Mouse (Mus musculus) midbrain, embryonic 13.5 days (tissue): Measurements from ENCODE around the gene Fabp7. TPM values are rescaled to one million over a fixed set of nuclear protein-coding genes. Genes with fewer than 3 reads are reported as not detected.
A peak's percentile ranks its signal among the peaks of the same experiment; 100 is the strongest.

Source experiments
- ATAC-seq: fragments of 200-750 bp; cut with Nextera tagmentation; 2 replicates; pipeline ENCODE4 v1.8.0; 2017; ENCODE audit warnings: mild to moderate bottlenecking, moderate TSS enrichment, moderate library complexity
- H3K27ac ChIP-seq: fragments of 300-500 bp; sonication (generic); 2 replicates; pipeline ENCODE4 v1.5.1; 2015; ENCODE audit warnings: inconsistent platforms, mild to moderate bottlenecking, moderate library complexity
- H3K27me3 ChIP-seq: fragments of 300-500 bp; sonication (generic); 2 replicates; pipeline ENCODE4 v1.6.1; 2015; ENCODE audit warnings: mild to moderate bottlenecking, inconsistent platforms
- H3K36me3 ChIP-seq: fragments of 300-500 bp; sonication (generic); 2 replicates; pipeline ENCODE4 v1.6.1; 2015; ENCODE audit warnings: mild to moderate bottlenecking, inconsistent platforms
- H3K4me1 ChIP-seq: fragments of 300-500 bp; sonication (generic); replicated peaks from 2 replicates; pipeline ENCODE4 v1.6.1; 2015; ENCODE audit warnings: inconsistent platforms
- H3K4me2 ChIP-seq: fragments of 300-500 bp; sonication (generic); replicated peaks from 2 replicates; pipeline ENCODE4 v1.6.1; 2015; ENCODE audit warnings: moderate library complexity, mild to moderate bottlenecking, inconsistent platforms
- H3K4me3 ChIP-seq: fragments of 300-500 bp; sonication (generic); replicated peaks from 2 replicates; pipeline ENCODE4 v1.5.1; 2015; ENCODE audit warnings: mild to moderate bottlenecking, inconsistent platforms
- H3K9ac ChIP-seq: fragments of 300-500 bp; sonication (generic); replicated peaks from 2 replicates; pipeline ENCODE4 v1.6.1; 2015; ENCODE audit warnings: mild to moderate bottlenecking, inconsistent platforms
- H3K9me3 ChIP-seq: fragments of 300-500 bp; sonication (generic); 2 replicates; pipeline ENCODE4 v1.6.1; 2016; ENCODE audit warnings: mild to moderate bottlenecking, inconsistent platforms
- WGBS: fragments of 180-500 bp; shearing (Covaris S2); methylation state at CpG from one replicate; pipeline ENCODE4 v1.1.7; 2015; 5-methylcytosine and 5-hydroxymethylcytosine counted together
- polyA plus RNA-seq: library from polyadenylated mRNA; unstranded; fragments of >200 nt; fragmentation: Nextera tagmentation; extraction: Ambion mirVana; gene quantifications from 2 replicates; pipeline ENCODE4 v1.2.1, GENCODE M21; 2015

Gene Fabp7
- 1,295 and 1,380 TPM in 2 replicates for polyA plus RNA-seq

GRCm38 (mm10) chr10:57784876-57785150 is at the start of gene Fabp7:
Gene Fabp7 (plus strand): TSS chr10:57784881.
- H3K4me3 ChIP-seq = peak within 1 kb of the TSS; percentile 39
- H3K27me3 ChIP-seq = no peaks in the 10 kb centered on the region
- peak within 1 kb of the TSS; percentile 87 for H3K27ac ChIP-seq
- H3K36me3 ChIP-seq = no peaks in the 10 kb centered on the region
- H3K4me2 ChIP-seq = peak within 1 kb of the TSS; percentile 57
- no peak for ATAC-seq
- peaks cover 44% of the 10 kb centered on the region for H3K4me1 ChIP-seq
- no peaks in the 10 kb centered on the region for H3K9me3 ChIP-seq
- H3K9ac ChIP-seq = peak within 1 kb of the TSS; percentile 48
- 2% methylated on average over 7 of the region's 7 CpGs for WGBS

- Histone ChIP-seq H3K27ac (no peak overlapping the region), H3K4me2 (no peak overlapping the region), H3K4me1 (peaks cover 4% of the 10 kb centered on the region; the same call in 1 of the 2 replicates), H3K36me3 (no peaks in the 10 kb centered on the region), H3K27me3 (no peaks in the 10 kb centered on the region), H3K9me3 (no peaks in the 10 kb centered on the region), H3K9ac (no peak overlapping the region), H3K4me3 (no peak overlapping the region)
- no peak for ATAC-seq
- 71% methylated on average over 4 of the region's 4 CpGs for WGBS
Measured at GRCm38 (mm10) chr10:57740733-57741132, 43.9 kb upstream of the Fabp7 start.

- Histone ChIP-seq H3K9ac (no peak overlapping the region), H3K4me2 (no peak overlapping the region), H3K9me3 (no peaks in the 10 kb centered on the region), H3K36me3 (no peaks in the 10 kb centered on the region), H3K27ac (no peak overlapping the region), H3K4me3 (no peak overlapping the region), H3K4me1 (peaks cover 4% of the 10 kb centered on the region; the same call in 1 of the 2 replicates), H3K27me3 (no peaks in the 10 kb centered on the region)
- WGBS = 69% methylated on average over 2 of the region's 2 CpGs
- no peak for ATAC-seq
Measured at GRCm38 (mm10) chr10:57741351-57741750, 43.3 kb upstream of the Fabp7 start.

- WGBS = 72% methylated on average over 7 of the region's 7 CpGs
- Histone ChIP-seq H3K4me2 (no peak overlapping the region; the same call in 1 of the 2 replicates), H3K9me3 (no peaks in the 10 kb centered on the region), H3K27me3 (no peaks in the 10 kb centered on the region), H3K4me3 (no peak overlapping the region), H3K9ac (no peak overlapping the region), H3K27ac (no peak overlapping the region), H3K36me3 (no peaks in the 10 kb centered on the region), H3K4me1 (peaks cover 4% of the 10 kb centered on the region; the same call in 1 of the 2 replicates)
- ATAC-seq = peak; percentile 55
Measured at GRCm38 (mm10) chr10:57743045-57743444, 41.6 kb upstream of the Fabp7 start.

GRCm38 (mm10) chr10:57743606-57744016 is 41.1 kb upstream of the Fabp7 start:
- Histone ChIP-seq H3K4me2 (peak overlapping the region; percentile 49), H3K4me1 (peaks cover 4% of the 10 kb centered on the region; the same call in 1 of the 2 replicates), H3K27me3 (no peaks in the 10 kb centered on the region), H3K4me3 (peak overlapping the region; percentile 32), H3K9ac (no peak overlapping the region), H3K27ac (no peak overlapping the region), H3K36me3 (no peaks in the 10 kb centered on the region), H3K9me3 (no peaks in the 10 kb centered on the region)
- 2% methylated on average over 6 of the region's 6 CpGs for WGBS
- peak; percentile 79 for ATAC-seq

- H3K27ac ChIP-seq = no peak overlapping the region
- no peak overlapping the region for H3K9ac ChIP-seq
- WGBS = 12% methylated on average over 2 of the region's 2 CpGs
- H3K9me3 ChIP-seq = no peaks in the 10 kb centered on the region
- ATAC-seq = peak; percentile 70
- peaks cover 4% of the 10 kb centered on the region; the same call in 1 of the 2 replicates for H3K4me1 ChIP-seq
- H3K27me3 ChIP-seq = no peaks in the 10 kb centered on the region
- no peak overlapping the region for H3K4me2 ChIP-seq
- H3K4me3 ChIP-seq = no peak overlapping the region
- no peaks in the 10 kb centered on the region for H3K36me3 ChIP-seq
Measured at GRCm38 (mm10) chr10:57744128-57744765, 40.4 kb upstream of the Fabp7 start.

GRCm38 (mm10) chr10:57745452-57745851 is 39.2 kb upstream of the Fabp7 start:
- Histone ChIP-seq H3K27ac (no peak overlapping the region), H3K27me3 (no peaks in the 10 kb centered on the region), H3K4me1 (peaks cover 4% of the 10 kb centered on the region; the same call in 1 of the 2 replicates), H3K9me3 (no peaks in the 10 kb centered on the region), H3K36me3 (no peaks in the 10 kb centered on the region), H3K4me2 (no peak overlapping the region), H3K4me3 (no peak overlapping the region), H3K9ac (no peak overlapping the region)
- ATAC-seq = no peak

GRCm38 (mm10) chr10:57747127-57747526 is 37.6 kb upstream of the Fabp7 start:
- Histone ChIP-seq H3K4me3 (no peak overlapping the region), H3K9ac (no peak overlapping the region), H3K36me3 (no peaks in the 10 kb centered on the region), H3K4me2 (no peak overlapping the region), H3K4me1 (peaks cover 4% of the 10 kb centered on the region; the same call in 1 of the 2 replicates), H3K27me3 (no peaks in the 10 kb centered on the region), H3K27ac (no peak overlapping the region), H3K9me3 (no peaks in the 10 kb centered on the region)
- ATAC-seq = no peak

- no peak overlapping the region for H3K9ac ChIP-seq
- no peaks in the 10 kb centered on the region for H3K9me3 ChIP-seq
- no peak overlapping the region for H3K4me3 ChIP-seq
- H3K36me3 ChIP-seq = no peaks in the 10 kb centered on the region
- no peaks in the 10 kb centered on the region for H3K4me1 ChIP-seq
- whole genome bisulfite sequencing = 97% methylated on average over 1 of the region's 1 CpGs
- no peak for ATAC-seq
- H3K4me2 ChIP-seq = no peak overlapping the region
- H3K27me3 ChIP-seq = no peaks in the 10 kb centered on the region
- H3K27ac ChIP-seq = no peak overlapping the region
Measured at GRCm38 (mm10) chr10:57753343-57753742, 31.3 kb upstream of the Fabp7 start.

- Histone ChIP-seq H3K9me3 (0 out of 2 replicates have a peak, but pooled peaks cover 3% of the 10 kb centered on the region), H3K27me3 (no peaks in the 10 kb centered on the region), H3K27ac (no peak overlapping the region), H3K36me3 (no peaks in the 10 kb centered on the region), H3K4me1 (no peaks in the 10 kb centered on the region), H3K9ac (no peak overlapping the region), H3K4me2 (no peak overlapping the region), H3K4me3 (no peak overlapping the region)
- ATAC-seq = no peak
- WGBS = 98% methylated on average over 2 of the region's 2 CpGs
Measured at GRCm38 (mm10) chr10:57755201-57755736, 29.4 kb upstream of the Fabp7 start.

- Histone ChIP-seq H3K36me3 (no peaks in the 10 kb centered on the region), H3K4me2 (no peak overlapping the region), H3K9me3 (0 out of 2 replicates have a peak, but pooled peaks cover 3% of the 10 kb centered on the region), H3K9ac (no peak overlapping the region), H3K4me3 (no peak overlapping the region), H3K4me1 (no peaks in the 10 kb centered on the region), H3K27me3 (no peaks in the 10 kb centered on the region), H3K27ac (no peak overlapping the region)
- WGBS = 96% methylated on average over 2 of the region's 2 CpGs
- no peak for ATAC-seq
Measured at GRCm38 (mm10) chr10:57758999-57759398, 25.7 kb upstream of the Fabp7 start.

GRCm38 (mm10) chr10:57760694-57761093 is 24.0 kb upstream of the Fabp7 start:
- no peaks in the 10 kb centered on the region for H3K4me1 ChIP-seq
- no peak overlapping the region for H3K4me2 ChIP-seq
- H3K9ac ChIP-seq = no peak overlapping the region
- no peaks in the 10 kb centered on the region for H3K27me3 ChIP-seq
- no peak for ATAC-seq
- no peak overlapping the region for H3K27ac ChIP-seq
- H3K9me3 ChIP-seq = 0 out of 2 replicates have a peak, but pooled peaks cover 3% of the 10 kb centered on the region
- H3K36me3 ChIP-seq = no peaks in the 10 kb centered on the region
- WGBS = 78% methylated on average over 3 of the region's 3 CpGs
- H3K4me3 ChIP-seq = no peak overlapping the region

GRCm38 (mm10) chr10:57763044-57763443 is 21.6 kb upstream of the Fabp7 start:
- WGBS = 50% methylated on average over 1 of the region's 1 CpGs
- ATAC-seq = no peak
- H3K36me3 ChIP-seq = no peaks in the 10 kb centered on the region

More at GRCm38 (mm10) chr10:57763044-57763443, 21.6 kb upstream of the Fabp7 start:
- H3K9ac ChIP-seq = no peak overlapping the region
- no peak overlapping the region for H3K4me3 ChIP-seq
- H3K27me3 ChIP-seq = no peaks in the 10 kb centered on the region
- H3K4me1 ChIP-seq = no peaks in the 10 kb centered on the region
- no peak overlapping the region for H3K27ac ChIP-seq
- H3K9me3 ChIP-seq = 0 out of 2 replicates have a peak, but pooled peaks cover 3% of the 10 kb centered on the region
- no peak overlapping the region for H3K4me2 ChIP-seq
